Mouse (Mus musculus): ENCODE results near the gene Padi1. TPM values are rescaled to one million over a fixed set of nuclear protein-coding genes. Genes with fewer than 3 reads are reported as not detected.

Gene Padi1
- polyA plus RNA-seq, 1 experiment from 2014 or later: 0.11 TPM

DNA sequence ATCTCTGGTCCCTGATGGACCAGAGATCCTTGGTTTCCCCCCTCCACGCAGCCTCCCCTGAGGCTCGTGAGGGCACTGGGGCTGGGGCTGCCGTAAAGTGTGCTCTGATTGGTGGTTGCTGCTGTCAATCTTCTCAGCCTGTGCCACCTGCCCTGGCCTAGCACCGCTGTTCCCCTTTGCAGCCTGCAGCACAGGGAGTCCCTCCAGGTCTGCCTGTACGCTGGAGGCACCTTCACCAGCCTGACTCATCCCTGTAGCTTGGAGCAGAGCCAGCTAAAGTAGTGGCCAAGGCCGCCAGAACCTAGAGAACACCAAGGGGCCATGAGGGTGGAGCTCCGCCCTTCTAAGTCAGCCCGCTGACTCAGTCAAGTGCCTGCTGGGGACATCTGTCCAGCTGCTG is 7.7 kb downstream of the Padi1 start:
- H3K4me3 ChIP-seq (ENCODE audit: low read depth, low read length): no peak overlapping the region
- H3K4me2 ChIP-seq: peak overlapping the region; percentile 16; the same call in 1 of the 2 replicates
- H3K36me3 ChIP-seq (ENCODE audit: control insufficient read depth, insufficient read depth, low read length): no peaks in the 10 kb centered on the region
- no peak overlapping the region for H3K27ac ChIP-seq (ENCODE audit: low read depth, low read length)
- H3K27me3 ChIP-seq (replicated peaks; ENCODE audit: control insufficient read depth, insufficient read depth, low read length): peaks cover 12% of the 10 kb centered on the region
- H3K4me1 ChIP-seq (replicated peaks; ENCODE audit: control insufficient read depth, insufficient read depth, low read length): no peaks in the 10 kb centered on the region; the same call in 1 of the 2 replicates
- H3K9ac ChIP-seq (ENCODE audit: low read depth, low read length): no peak overlapping the region
- H3K9me3 ChIP-seq (ENCODE audit: control insufficient read depth, low read length): no peaks in the 10 kb centered on the region
- ATAC-seq (replicated peaks; ENCODE audit: low FRiP score): 0 out of 2 replicates have a peak, but pooled peaks have one; percentile 39
- DNase-seq (ENCODE audit: low spot score): no peak
- WGBS: 25% methylated on average over 8 of the region's 8 CpGs

DNA sequence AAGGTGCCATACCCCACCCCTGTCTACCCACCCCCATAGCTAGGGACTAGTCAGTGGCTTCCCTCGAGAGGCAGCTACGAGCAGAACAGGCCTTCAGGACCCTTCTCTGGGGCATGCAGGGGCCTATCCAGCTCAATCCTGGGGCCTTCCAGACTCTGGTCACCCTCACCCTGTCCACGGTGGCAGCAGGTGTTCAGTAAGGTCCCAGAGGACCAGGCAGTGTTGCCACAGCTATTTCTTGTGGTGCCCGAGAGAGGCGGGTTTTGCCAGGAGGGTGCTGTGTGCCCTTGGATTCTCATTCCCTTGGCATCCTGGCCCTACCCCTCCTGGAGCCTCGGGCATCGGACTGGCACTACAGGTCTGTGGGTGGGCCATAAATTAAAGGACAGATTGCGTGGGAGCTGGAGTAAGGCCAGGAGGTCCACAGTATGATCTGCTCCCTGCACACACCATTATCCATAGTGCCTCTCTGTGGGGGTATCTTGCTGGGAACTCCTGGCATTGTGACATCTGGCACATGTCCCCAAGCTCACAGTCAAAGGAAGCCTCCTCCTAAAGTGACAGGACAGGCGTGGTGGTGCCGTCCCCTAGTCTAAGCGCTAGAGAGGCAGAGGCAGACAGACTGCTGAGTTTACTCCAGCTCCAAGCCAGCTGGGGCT is 9.2 kb downstream of the Padi1 start:
- no peak overlapping the region for H3K4me2 ChIP-seq
- no peak overlapping the region for H3K9ac ChIP-seq (ENCODE audit: low read depth, low read length)
- ATAC-seq (replicated peaks; ENCODE audit: low FRiP score) (no peak), DNase-seq (ENCODE audit: low spot score) (no peak)
- WGBS: 73% methylated on average over 11 of the region's 11 CpGs
- H3K27me3 ChIP-seq (replicated peaks; ENCODE audit: control insufficient read depth, insufficient read depth, low read length): peaks cover 15% of the 10 kb centered on the region
- no peaks in the 10 kb centered on the region for H3K9me3 ChIP-seq (ENCODE audit: control insufficient read depth, low read length)
- no peak overlapping the region for H3K27ac ChIP-seq (ENCODE audit: low read depth, low read length)
- no peaks in the 10 kb centered on the region; the same call in 1 of the 2 replicates for H3K4me1 ChIP-seq (replicated peaks; ENCODE audit: control insufficient read depth, insufficient read depth, low read length)
- no peak overlapping the region for H3K4me3 ChIP-seq (ENCODE audit: low read depth, low read length)
- no peaks in the 10 kb centered on the region for H3K36me3 ChIP-seq (ENCODE audit: control insufficient read depth, insufficient read depth, low read length)

DNA sequence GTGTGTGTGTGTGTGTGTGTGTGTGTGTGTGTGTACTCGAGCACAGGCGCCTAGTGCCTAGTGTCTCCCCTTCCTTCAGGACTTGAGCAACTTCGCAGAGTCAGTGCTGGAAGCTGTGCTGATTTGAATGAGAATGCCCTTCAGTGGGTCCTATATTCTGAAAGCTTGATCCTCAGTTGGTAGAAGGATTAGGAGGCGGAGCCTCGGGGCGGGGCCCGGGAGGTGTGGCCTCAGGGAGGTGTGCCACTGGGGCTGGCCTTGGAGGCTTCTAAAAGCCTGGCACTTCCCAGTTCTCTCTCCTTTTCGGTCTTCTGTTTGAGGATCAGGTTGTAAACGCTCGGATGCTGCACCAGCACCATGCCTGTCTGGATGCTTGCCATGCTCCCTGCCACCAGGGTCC is 9.9 kb downstream of the Padi1 start:
- Histone ChIP-seq H3K27ac (ENCODE audit: low read depth, low read length) (no peak overlapping the region), H3K4me3 (ENCODE audit: low read depth, low read length) (no peak overlapping the region), H3K9ac (ENCODE audit: low read depth, low read length) (no peak overlapping the region), H3K4me2 (no peak overlapping the region), H3K27me3 (replicated peaks; ENCODE audit: control insufficient read depth, insufficient read depth, low read length) (peaks cover 15% of the 10 kb centered on the region), H3K4me1 (replicated peaks; ENCODE audit: control insufficient read depth, insufficient read depth, low read length) (no peaks in the 10 kb centered on the region; the same call in 1 of the 2 replicates), H3K36me3 (ENCODE audit: control insufficient read depth, insufficient read depth, low read length) (no peaks in the 10 kb centered on the region), H3K9me3 (ENCODE audit: control insufficient read depth, low read length) (no peaks in the 10 kb centered on the region)
- peak; percentile 71; the same call in 1 of the 2 replicates for ATAC-seq (replicated peaks; ENCODE audit: low FRiP score)
- DNase-seq (ENCODE audit: low spot score): peak; percentile 61
- 10% methylated on average over 10 of the region's 10 CpGs for whole genome bisulfite sequencing

DNA sequence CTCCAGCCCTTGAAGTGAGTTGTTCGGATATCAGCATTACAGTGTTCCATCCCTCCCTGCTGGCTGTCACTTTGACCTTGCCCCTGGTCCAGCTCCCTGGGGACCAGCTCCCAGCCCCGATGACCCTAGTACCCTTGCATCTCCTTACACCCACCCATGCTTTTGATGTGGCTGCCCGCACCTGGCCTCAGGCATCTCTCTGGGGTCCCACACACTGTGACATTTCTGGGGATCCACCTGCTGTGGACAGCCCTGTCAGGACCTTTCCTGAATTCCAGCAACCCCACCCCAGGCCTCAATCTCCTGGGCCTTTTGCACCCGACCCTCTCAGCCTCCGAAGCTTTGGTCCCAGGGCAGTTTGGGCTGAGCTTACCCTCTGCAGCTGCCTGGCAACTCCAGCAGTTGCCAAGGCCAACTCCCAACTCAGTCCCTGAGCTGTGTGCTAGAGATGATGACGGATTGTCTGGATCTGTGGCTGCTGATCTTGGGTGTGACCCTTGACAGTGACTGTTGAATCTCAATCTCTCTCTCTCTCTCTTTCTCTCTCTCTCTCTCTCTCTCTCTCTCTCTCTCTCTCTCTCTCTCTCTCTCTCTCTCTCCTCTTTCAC is 11.1 kb downstream of the Padi1 start:
- Histone ChIP-seq H3K9me3 (ENCODE audit: control insufficient read depth, low read length) (no peaks in the 10 kb centered on the region), H3K4me2 (no peak overlapping the region), H3K4me3 (ENCODE audit: low read depth, low read length) (no peak overlapping the region), H3K36me3 (ENCODE audit: control insufficient read depth, insufficient read depth, low read length) (no peaks in the 10 kb centered on the region), H3K27me3 (replicated peaks; ENCODE audit: control insufficient read depth, insufficient read depth, low read length) (peaks cover 15% of the 10 kb centered on the region), H3K9ac (ENCODE audit: low read depth, low read length) (no peak overlapping the region), H3K27ac (ENCODE audit: low read depth, low read length) (no peak overlapping the region), H3K4me1 (replicated peaks; ENCODE audit: control insufficient read depth, insufficient read depth, low read length) (no peaks in the 10 kb centered on the region; the same call in 1 of the 2 replicates)
- DNase-seq (ENCODE audit: low spot score): no peak
- ATAC-seq (replicated peaks; ENCODE audit: low FRiP score): no peak
- whole genome bisulfite sequencing: 63% methylated on average over 6 of the region's 6 CpGs

DNA sequence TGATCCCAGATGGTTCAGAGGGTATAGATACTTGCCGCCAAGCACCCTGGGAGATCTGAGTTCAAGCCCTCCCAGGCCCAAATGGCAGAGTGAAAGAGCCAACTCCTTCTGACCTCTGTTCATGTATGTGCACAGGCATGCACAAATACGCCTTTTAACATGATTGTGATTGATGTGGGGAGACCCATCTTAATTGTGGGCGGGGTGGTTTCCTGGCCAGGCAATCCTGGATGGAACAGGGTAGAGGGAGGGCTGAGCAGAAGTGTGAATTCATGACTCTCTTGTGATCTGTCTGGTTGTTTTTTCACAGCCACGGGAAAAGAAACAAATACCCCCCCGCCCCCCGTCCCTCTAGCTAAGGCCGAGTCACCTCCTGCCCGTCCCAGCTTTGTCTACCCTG is 12.8 kb downstream of the Padi1 start:
- Histone ChIP-seq H3K9ac (ENCODE audit: low read depth, low read length) (no peak overlapping the region), H3K9me3 (ENCODE audit: control insufficient read depth, low read length) (no peaks in the 10 kb centered on the region), H3K36me3 (ENCODE audit: control insufficient read depth, insufficient read depth, low read length) (no peaks in the 10 kb centered on the region), H3K27ac (ENCODE audit: low read depth, low read length) (no peak overlapping the region), H3K4me1 (replicated peaks; ENCODE audit: control insufficient read depth, insufficient read depth, low read length) (no peaks in the 10 kb centered on the region; the same call in 1 of the 2 replicates), H3K27me3 (replicated peaks; ENCODE audit: control insufficient read depth, insufficient read depth, low read length) (peaks cover 15% of the 10 kb centered on the region), H3K4me3 (ENCODE audit: low read depth, low read length) (no peak overlapping the region), H3K4me2 (no peak overlapping the region)
- WGBS: 59% methylated on average over 8 of the region's 8 CpGs
- no peak for DNase-seq (ENCODE audit: low spot score)
- ATAC-seq (replicated peaks; ENCODE audit: low FRiP score): no peak

DNA sequence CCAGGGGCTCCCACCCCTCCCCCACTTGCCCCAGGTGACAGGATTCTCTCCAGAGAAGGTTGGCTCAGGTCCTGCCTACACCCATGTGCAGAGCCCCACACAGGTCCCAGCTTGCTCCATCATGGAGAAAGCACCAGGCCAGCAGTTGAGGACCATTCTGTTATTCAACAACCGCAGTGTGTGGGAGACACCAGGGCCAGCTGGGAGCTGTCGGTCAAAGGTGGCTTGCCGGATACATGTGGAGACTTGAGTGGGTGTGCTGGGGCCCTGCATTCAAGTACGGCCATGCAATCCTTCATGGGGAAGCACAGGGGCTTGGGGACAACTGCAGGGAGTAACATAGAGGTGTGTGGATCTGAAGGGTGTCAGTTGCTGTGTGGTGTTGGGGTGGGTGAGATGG is 13.8 kb downstream of the Padi1 start:
- H3K4me3 ChIP-seq (ENCODE audit: low read depth, low read length): no peak overlapping the region
- H3K27me3 ChIP-seq (replicated peaks; ENCODE audit: control insufficient read depth, insufficient read depth, low read length): peaks cover 17% of the 10 kb centered on the region
- 73% methylated on average over 4 of the region's 4 CpGs for WGBS
- no peaks in the 10 kb centered on the region for H3K9me3 ChIP-seq (ENCODE audit: control insufficient read depth, low read length)
- no peaks in the 10 kb centered on the region for H3K36me3 ChIP-seq (ENCODE audit: control insufficient read depth, insufficient read depth, low read length)
- no peaks in the 10 kb centered on the region for H3K4me1 ChIP-seq (replicated peaks; ENCODE audit: control insufficient read depth, insufficient read depth, low read length)
- H3K4me2 ChIP-seq: no peak overlapping the region
- H3K9ac ChIP-seq (ENCODE audit: low read depth, low read length): no peak overlapping the region
- DNase-seq (ENCODE audit: low spot score) (no peak), ATAC-seq (replicated peaks; ENCODE audit: low FRiP score) (no peak)
- H3K27ac ChIP-seq (ENCODE audit: low read depth, low read length): no peak overlapping the region

DNA sequence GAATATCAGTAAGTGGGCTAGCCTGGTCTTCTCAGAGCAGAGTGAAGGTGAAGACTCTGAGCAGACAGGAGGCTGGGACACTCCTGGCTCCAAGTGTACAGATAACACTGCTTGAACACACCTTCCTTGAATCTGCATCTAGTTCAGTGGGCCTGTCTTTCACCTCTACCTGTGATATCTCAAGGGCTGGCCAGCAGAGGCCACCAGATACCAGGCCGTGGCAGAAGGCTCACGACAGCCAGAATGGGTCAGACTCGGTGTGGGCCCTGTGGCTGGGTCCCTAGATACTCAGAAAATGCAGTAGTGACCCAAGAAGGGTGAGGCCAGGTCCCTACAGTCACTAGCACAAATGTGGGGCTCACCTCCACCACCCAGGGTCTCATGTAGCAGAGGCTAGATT is 18.3 kb downstream of the Padi1 start:
- Histone ChIP-seq H3K27me3 (replicated peaks; ENCODE audit: control insufficient read depth, insufficient read depth, low read length) (peaks cover 2% of the 10 kb centered on the region; the same call in 1 of the 2 replicates), H3K4me3 (ENCODE audit: low read depth, low read length) (no peak overlapping the region), H3K9me3 (ENCODE audit: control insufficient read depth, low read length) (no peaks in the 10 kb centered on the region; the same call in 1 of the 2 replicates), H3K9ac (ENCODE audit: low read depth, low read length) (no peak overlapping the region), H3K36me3 (ENCODE audit: control insufficient read depth, insufficient read depth, low read length) (no peaks in the 10 kb centered on the region), H3K4me2 (no peak overlapping the region), H3K27ac (ENCODE audit: low read depth, low read length) (no peak overlapping the region), H3K4me1 (replicated peaks; ENCODE audit: control insufficient read depth, insufficient read depth, low read length) (no peaks in the 10 kb centered on the region)
- WGBS: 45% methylated on average over 3 of the region's 3 CpGs
- DNase-seq (ENCODE audit: low spot score) (no peak), ATAC-seq (replicated peaks; ENCODE audit: low FRiP score) (no peak)

DNA sequence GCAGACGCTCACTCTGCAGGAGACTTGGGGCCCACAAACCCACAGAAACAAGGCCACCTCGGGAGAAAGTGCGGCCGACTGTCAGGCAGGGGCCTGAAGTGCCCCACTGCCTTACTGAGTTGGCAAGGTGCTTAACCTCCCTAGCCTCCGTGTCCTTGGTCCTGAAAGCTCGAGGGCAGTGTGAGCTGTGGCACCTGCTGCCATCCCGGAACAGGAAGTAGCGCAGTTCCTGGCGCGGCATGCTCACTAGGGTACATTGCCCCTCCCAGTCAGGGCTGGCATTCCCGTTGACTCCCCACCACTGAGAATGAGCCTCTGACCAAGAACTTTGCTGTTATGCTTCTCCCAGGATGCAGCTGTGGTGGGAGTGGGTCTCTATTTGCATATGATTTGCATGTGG is 19.6 kb downstream of the Padi1 start:
- H3K4me3 ChIP-seq (ENCODE audit: low read depth, low read length): no peak overlapping the region
- H3K36me3 ChIP-seq (ENCODE audit: control insufficient read depth, insufficient read depth, low read length): no peaks in the 10 kb centered on the region
- H3K9me3 ChIP-seq (ENCODE audit: control insufficient read depth, low read length): no peaks in the 10 kb centered on the region; the same call in 1 of the 2 replicates
- H3K27me3 ChIP-seq (replicated peaks; ENCODE audit: control insufficient read depth, insufficient read depth, low read length): peaks cover 2% of the 10 kb centered on the region; the same call in 1 of the 2 replicates
- H3K4me1 ChIP-seq (replicated peaks; ENCODE audit: control insufficient read depth, insufficient read depth, low read length): no peaks in the 10 kb centered on the region
- H3K27ac ChIP-seq (ENCODE audit: low read depth, low read length): no peak overlapping the region
- no peak for ATAC-seq (replicated peaks; ENCODE audit: low FRiP score)
- WGBS: 64% methylated on average over 11 of the region's 11 CpGs
- H3K9ac ChIP-seq (ENCODE audit: low read depth, low read length): no peak overlapping the region
- DNase-seq (ENCODE audit: low spot score): no peak
- H3K4me2 ChIP-seq: no peak overlapping the region

DNA sequence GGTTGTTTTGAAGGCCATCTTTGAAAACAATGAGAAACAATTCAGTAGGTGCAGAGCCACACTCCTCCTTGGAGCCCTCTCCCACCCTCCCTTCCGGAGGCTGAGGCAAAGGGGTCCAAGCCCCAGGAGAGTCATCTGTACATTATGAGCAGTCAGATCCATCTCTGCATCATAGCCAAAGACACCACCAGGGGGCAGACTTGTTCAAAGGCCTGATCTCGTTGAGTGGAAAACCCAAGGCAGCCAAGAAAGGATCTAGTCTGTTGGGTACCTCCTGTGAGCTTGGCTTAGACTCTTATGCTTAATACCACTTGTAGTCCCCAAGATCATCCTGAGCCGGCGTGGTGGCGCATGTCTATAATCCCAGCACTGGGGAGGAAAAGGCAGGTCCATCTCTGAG is 23.6 kb downstream of the Padi1 start:
- no peaks in the 10 kb centered on the region; the same call in 1 of the 2 replicates for H3K9me3 ChIP-seq (ENCODE audit: control insufficient read depth, low read length)
- H3K9ac ChIP-seq (ENCODE audit: low read depth, low read length): no peak overlapping the region
- no peaks in the 10 kb centered on the region for H3K36me3 ChIP-seq (ENCODE audit: control insufficient read depth, insufficient read depth, low read length)
- H3K27me3 ChIP-seq (replicated peaks; ENCODE audit: control insufficient read depth, insufficient read depth, low read length): no peaks in the 10 kb centered on the region; the same call in 1 of the 2 replicates
- 75% methylated on average over 5 of the region's 5 CpGs for WGBS
- no peak overlapping the region for H3K4me3 ChIP-seq (ENCODE audit: low read depth, low read length)
- no peak for ATAC-seq (replicated peaks; ENCODE audit: low FRiP score)
- no peak overlapping the region for H3K27ac ChIP-seq (ENCODE audit: low read depth, low read length)
- peaks cover under 1% of the 10 kb centered on the region; the same call in 1 of the 2 replicates for H3K4me1 ChIP-seq (replicated peaks; ENCODE audit: control insufficient read depth, insufficient read depth, low read length)
- no peak overlapping the region for H3K4me2 ChIP-seq
- DNase-seq (ENCODE audit: low spot score): no peak
